Mouse (Mus musculus) activated CD4-positive, CD25-positive, alpha-beta regulatory T cell, adult 9 weeks (primary cell): Measurements from ENCODE around the gene Scgb1a1. TPM values are rescaled to one million over a fixed set of nuclear protein-coding genes. Genes with fewer than 3 reads are reported as not detected.

ENCODE experiments used
- polyA plus RNA-seq: library from polyadenylated mRNA; unstranded; fragments of 100-300 nt; shearing (Covaris generic); gene quantifications from one replicate; pipeline ENCODE4 v1.2.1, GENCODE M21; 2017

Scgb1a1 gene
- not detected for polyA plus RNA-seq

DNA sequence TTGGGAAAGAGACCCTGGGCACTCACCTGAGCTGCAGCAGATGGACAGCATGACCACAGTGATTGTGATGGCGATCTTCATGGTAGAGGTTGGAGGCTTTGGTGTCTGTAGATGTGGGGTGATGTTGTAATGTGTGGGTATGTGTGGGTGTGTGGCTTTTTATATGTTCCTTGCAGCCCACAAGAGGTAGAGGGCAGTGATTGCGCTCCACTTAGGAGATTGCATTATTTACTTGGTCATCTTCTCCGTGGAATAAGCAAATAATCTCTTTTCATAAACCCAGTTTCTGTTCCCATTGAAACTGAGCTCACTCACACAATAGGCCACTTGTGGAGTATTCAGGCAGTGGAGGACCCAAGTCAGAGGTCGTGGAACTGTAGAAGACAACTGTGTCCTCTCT, at the start of gene Scgb1a1:
Gene Scgb1a1, minus strand, starts transcription at position 138 of the 400 bp plus-strand sequence.

DNA sequence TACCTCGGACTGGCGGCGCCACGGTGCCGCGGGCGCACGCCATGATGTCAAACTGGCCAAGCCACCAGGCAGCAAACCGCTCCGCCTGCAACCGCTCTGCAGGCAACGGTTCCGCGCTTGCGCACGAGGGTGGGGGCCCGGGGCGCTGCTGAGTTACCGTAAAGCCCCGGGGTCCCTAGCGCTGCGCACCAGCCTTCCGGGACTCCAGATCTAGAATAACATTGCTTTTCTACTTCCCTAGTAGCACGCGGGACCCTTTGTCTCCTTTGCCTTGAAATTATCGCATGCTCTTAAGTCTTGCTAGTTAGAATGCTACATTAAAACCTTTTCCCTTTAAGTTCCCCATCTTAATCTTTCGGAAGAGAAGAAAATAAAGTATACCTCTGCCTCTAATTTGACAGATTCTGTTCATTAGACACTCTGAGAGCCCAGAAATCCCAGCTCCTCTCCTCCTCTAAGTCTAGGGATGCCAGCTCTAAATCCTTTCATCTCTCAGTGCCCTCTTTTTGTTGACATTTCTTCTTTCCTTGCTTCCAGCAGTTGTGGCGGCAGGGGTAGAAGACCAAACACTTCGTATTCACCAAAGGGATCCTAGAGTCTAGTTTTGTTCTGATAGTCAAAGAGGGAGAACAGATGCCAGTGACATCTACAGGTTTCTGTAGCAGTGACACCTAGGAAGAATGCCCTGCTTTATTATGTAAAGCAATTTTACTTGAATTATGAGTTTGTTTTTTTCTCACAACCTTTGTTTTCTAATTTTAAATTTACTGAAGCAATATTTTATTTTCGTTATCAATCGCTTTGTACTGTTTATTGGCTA, 48.0 kb upstream of the Scgb1a1 start, which contains the start of gene Asrgl1:
Gene Asrgl1, minus strand, starts transcription at position 125 of the 820 bp plus-strand sequence.

Other genes starting within 250 kb of the Scgb1a1 start
- 0.35 TPM for gene Gng3, start 248.8 kb downstream of the Scgb1a1 start, polyA plus RNA-seq
- not detected for gene Lrrn4cl, start 237.2 kb downstream of the Scgb1a1 start, polyA plus RNA-seq
- 159 TPM for gene Ubxn1, start 216.5 kb downstream of the Scgb1a1 start, polyA plus RNA-seq
- 84.5 TPM for gene Uqcc3, start 207.0 kb downstream of the Scgb1a1 start, polyA plus RNA-seq
- gene Lbhd1, start 204.2 kb downstream of the Scgb1a1 start, polyA plus RNA-seq: 110 TPM
- not detected for gene Gm49403, start 204.0 kb downstream of the Scgb1a1 start, polyA plus RNA-seq
- gene 1810009A15Rik, start 199.1 kb downstream of the Scgb1a1 start, polyA plus RNA-seq: 59.2 TPM
- gene Gm49416, start 199.0 kb downstream of the Scgb1a1 start, polyA plus RNA-seq: not detected
- 47.9 TPM for gene Ints5, start 195.0 kb downstream of the Scgb1a1 start, polyA plus RNA-seq
- gene Ganab, start 189.9 kb downstream of the Scgb1a1 start, polyA plus RNA-seq: 137 TPM
- 33.9 TPM for gene B3gat3, start 167.6 kb downstream of the Scgb1a1 start, polyA plus RNA-seq
- 12.2 TPM for gene Rom1, start 158.6 kb downstream of the Scgb1a1 start, polyA plus RNA-seq
- gene Eml3, start 158.4 kb downstream of the Scgb1a1 start, polyA plus RNA-seq: 68.2 TPM
- gene Mta2, start 146.1 kb downstream of the Scgb1a1 start, polyA plus RNA-seq: 197 TPM
- 47.2 TPM for gene Tut1, start 134.1 kb downstream of the Scgb1a1 start, polyA plus RNA-seq
- gene Eef1g, start 120.9 kb downstream of the Scgb1a1 start, polyA plus RNA-seq: 339 TPM
- gene Ahnak, start 98.7 kb downstream of the Scgb1a1 start, polyA plus RNA-seq: 113 TPM
- gene Asrgl1, start 47.7 kb upstream of the Scgb1a1 start, polyA plus RNA-seq: 20.7 TPM